Mouse (Mus musculus): ENCODE measurements around the gene Treml2.
A peak's percentile ranks its signal among the peaks of the same experiment; 100 is the strongest.
"Not testable (repeated sequence)": the region's sequence is repeated elsewhere in the genome, so short reads cannot be mapped to it uniquely, and the experiment has no call there.

The Treml2 gene

GRCm38 (mm10) chr17:48293500-48294194 is 5.7 kb upstream of the Treml2 start:
- DNase-seq (ENCODE audit: low spot score), result no peak

GRCm38 (mm10) chr17:48299756-48300155 is 458 bp downstream of the Treml2 start:
- no peak for DNase-seq (ENCODE audit: low spot score)

- no peak for DNase-seq (ENCODE audit: low spot score)
Measured at GRCm38 (mm10) chr17:48300199-48300598, 901 bp downstream of the Treml2 start.

GRCm38 (mm10) chr17:48300861-48301260 is 1.6 kb downstream of the Treml2 start:
- DNase-seq (ENCODE audit: low spot score), result no peak

GRCm38 (mm10) chr17:48301792-48302191 is 2.5 kb downstream of the Treml2 start:
- DNase-seq (ENCODE audit: low spot score), result no peak

- no peak for DNase-seq (ENCODE audit: low spot score)
Measured at GRCm38 (mm10) chr17:48312124-48312523, 12.8 kb downstream of the Treml2 start.

- not testable (repeated sequence) for DNase-seq (ENCODE audit: low spot score)
Measured at GRCm38 (mm10) chr17:48315905-48316579, 16.7 kb downstream of the Treml2 start, which contains the start of gene B430306N03Rik. B430306N03Rik (plus strand) TSS chr17:48316141.

- DNase-seq (ENCODE audit: low spot score), result no peak
Measured at GRCm38 (mm10) chr17:48318686-48319085, 19.4 kb downstream of the Treml2 start.

GRCm38 (mm10) chr17:48321279-48321678 is 22.0 kb downstream of the Treml2 start:
- DNase-seq (ENCODE audit: low spot score), result no peak

- DNase-seq (ENCODE audit: low spot score), result no peak
Measured at GRCm38 (mm10) chr17:48323236-48323635, 23.9 kb downstream of the Treml2 start.

- DNase-seq (ENCODE audit: low spot score), result no peak
Measured at GRCm38 (mm10) chr17:48324258-48324657, 25.0 kb downstream of the Treml2 start.

- DNase-seq (ENCODE audit: low spot score), result no peak
Measured at GRCm38 (mm10) chr17:48325093-48325492, 25.8 kb downstream of the Treml2 start.

- no peak for DNase-seq (ENCODE audit: low spot score)
Measured at GRCm38 (mm10) chr17:48325638-48326037, 26.3 kb downstream of the Treml2 start.

GRCm38 (mm10) chr17:48326656-48327055 is 27.4 kb downstream of the Treml2 start:
- DNase-seq (ENCODE audit: low spot score), result no peak

- DNase-seq (ENCODE audit: low spot score), result no peak
Measured at GRCm38 (mm10) chr17:48332524-48332923, 33.2 kb downstream of the Treml2 start.

- DNase-seq (ENCODE audit: low spot score), result no peak
Measured at GRCm38 (mm10) chr17:48334186-48334585, 34.9 kb downstream of the Treml2 start.

GRCm38 (mm10) chr17:48336857-48337256 is 37.6 kb downstream of the Treml2 start:
- DNase-seq (ENCODE audit: low spot score), result peak; percentile 46

GRCm38 (mm10) chr17:48340267-48340666 is 41.0 kb downstream of the Treml2 start:
- DNase-seq (ENCODE audit: low spot score), result no peak

- no peak for DNase-seq (ENCODE audit: low spot score)
Measured at GRCm38 (mm10) chr17:48341947-48342346, 42.6 kb downstream of the Treml2 start.

- no peak for DNase-seq (ENCODE audit: low spot score)
Measured at GRCm38 (mm10) chr17:48343065-48343464, 43.8 kb downstream of the Treml2 start.

- no peak for DNase-seq (ENCODE audit: low spot score)
Measured at GRCm38 (mm10) chr17:48345824-48346223, 46.5 kb downstream of the Treml2 start.

- no peak for DNase-seq (ENCODE audit: low spot score)
Measured at GRCm38 (mm10) chr17:48346231-48346630, 46.9 kb downstream of the Treml2 start, which contains the start of gene Trem2. Trem2 (plus strand) TSS chr17:48346401.

GRCm38 (mm10) chr17:48346834-48347233 is 47.5 kb downstream of the Treml2 start:
- DNase-seq (ENCODE audit: low spot score), result no peak

All from testis, postnatal 14 days (tissue).